ENCODE assay signal across 9 mouse cellular contexts in the genomic region with DNA sequence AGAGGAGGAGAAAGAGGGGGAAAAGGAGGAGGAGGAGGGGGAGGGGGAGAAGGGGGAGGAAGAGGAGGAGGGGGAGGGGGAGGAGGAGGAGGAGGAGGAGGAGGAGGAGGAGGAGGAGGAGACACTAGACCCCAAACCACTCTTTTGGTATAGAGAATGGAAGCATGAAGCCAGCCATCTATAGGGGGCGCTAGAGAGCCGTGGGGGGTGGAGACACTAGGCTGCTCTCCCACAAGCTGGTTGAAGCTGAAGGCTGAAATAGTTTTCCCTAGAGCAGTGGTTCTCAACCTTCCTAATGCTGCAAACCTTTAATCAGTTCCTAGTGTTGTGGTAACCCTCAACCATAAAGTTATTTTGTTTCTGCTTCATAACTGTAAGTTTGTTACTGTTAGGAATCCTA.
A peak's percentile ranks its signal among the peaks of the same experiment; 100 is the strongest.
DNase-seq lines count a peak whose midpoint lies in the region; ATAC-seq and TF ChIP-seq lines count a peak whose summit lies in the region.
"Had no signal": no experiment of that assay in that cellular context is flagged by ENCODE, and none has a peak within 500 bp of the region (broad histone marks: within the 10 kb centered on the region; RNA-seq: fewer than 3 reads in every experiment).

No protein-coding gene starts in this region.

- H3K27me3 ChIP-seq in forebrain, postnatal 0 days (ENCODE audit: insufficient read depth, low read length) = no peaks in the 10 kb centered on the region
- no peaks in the 10 kb centered on the region for H3K27me3 ChIP-seq in forebrain, embryonic 13.5 days
- no peaks in the 10 kb centered on the region for H3K27me3 ChIP-seq in neural tube, embryonic 15.5 days (replicated peaks)
- H3K27me3 ChIP-seq in lung, postnatal 0 days (replicated peaks; ENCODE audit: insufficient read depth, low read length) = no peaks in the 10 kb centered on the region
- H3K27me3 ChIP-seq in hindbrain, embryonic 16.5 days (replicated peaks; ENCODE audit: control insufficient read depth, insufficient read depth, low read length) = no peaks in the 10 kb centered on the region

- no peak for TF ChIP-seq EP300 in lung, postnatal 0 days (IDR thresholded peaks at IDR 0.05)

- H3K4me3 ChIP-seq in forebrain, postnatal 0 days (ENCODE audit: low read depth, low read length) = no peak overlapping the region
- no peak overlapping the region for H3K4me3 ChIP-seq in forebrain, embryonic 13.5 days
- H3K4me3 ChIP-seq in neural tube, embryonic 15.5 days (replicated peaks) = no peak overlapping the region
- no peak overlapping the region for H3K4me3 ChIP-seq in lung, postnatal 0 days (ENCODE audit: low read depth, low read length)
- H3K4me3 ChIP-seq in hindbrain, embryonic 16.5 days (ENCODE audit: low read length) = no peak overlapping the region
- H3K4me3 ChIP-seq: megakaryocyte, embryonic 14.5 days had no signal

- no peaks in the 10 kb centered on the region for H3K4me1 ChIP-seq in forebrain, postnatal 0 days (ENCODE audit: insufficient read depth)
- peaks cover 26% of the 10 kb centered on the region for H3K4me1 ChIP-seq in forebrain, embryonic 13.5 days
- H3K4me1 ChIP-seq in neural tube, embryonic 15.5 days = peaks cover 14% of the 10 kb centered on the region
- H3K4me1 ChIP-seq in lung, postnatal 0 days (ENCODE audit: insufficient read depth, low read depth, low read length) = no peaks in the 10 kb centered on the region
- peaks cover 2% of the 10 kb centered on the region; the same call in 1 of the 2 replicates for H3K4me1 ChIP-seq in hindbrain, embryonic 16.5 days (ENCODE audit: control insufficient read depth, insufficient read depth, low read depth, low read length)
- H3K4me1 ChIP-seq: megakaryocyte, embryonic 14.5 days had no signal

- DNase-seq in forebrain, postnatal 0 days = no peak
- peak; percentile 55 for DNase-seq in neural tube, embryonic 10.5 days (ENCODE audit: extremely low spot score, low spot score)
- DNase-seq in lung, postnatal 0 days (ENCODE audit: low spot score) = no peak

- H3K36me3 ChIP-seq in forebrain, postnatal 0 days (ENCODE audit: insufficient read depth) = no peaks in the 10 kb centered on the region
- no peaks in the 10 kb centered on the region for H3K36me3 ChIP-seq in forebrain, embryonic 13.5 days (ENCODE audit: poor library complexity, severe bottlenecking)
- H3K36me3 ChIP-seq in neural tube, embryonic 15.5 days = no peaks in the 10 kb centered on the region
- no peaks in the 10 kb centered on the region for H3K36me3 ChIP-seq in lung, postnatal 0 days (ENCODE audit: insufficient read depth, low read length)
- H3K36me3 ChIP-seq in hindbrain, embryonic 16.5 days (ENCODE audit: control insufficient read depth, insufficient read depth, low read length) = no peaks in the 10 kb centered on the region

- H3K27ac ChIP-seq in forebrain, postnatal 0 days (ENCODE audit: low read depth, low read length) = no peak overlapping the region
- no peak overlapping the region for H3K27ac ChIP-seq in forebrain, embryonic 13.5 days
- no peak overlapping the region for H3K27ac ChIP-seq in neural tube, embryonic 15.5 days (replicated peaks)
- H3K27ac ChIP-seq in lung, postnatal 0 days (ENCODE audit: low read length) = no peak overlapping the region
- no peak overlapping the region for H3K27ac ChIP-seq in hindbrain, embryonic 16.5 days (ENCODE audit: low read depth, low read length)

- 5% methylated on average over 2 of the region's 2 CpGs for WGBS in forebrain, postnatal 0 days
- WGBS in forebrain, embryonic 13.5 days = 6% methylated on average over 2 of the region's 2 CpGs
- 9% methylated on average over 2 of the region's 2 CpGs for WGBS in neural tube, embryonic 15.5 days
- 7% methylated on average over 2 of the region's 2 CpGs for WGBS in lung, postnatal 0 days
- 6% methylated on average over 2 of the region's 2 CpGs for WGBS in hindbrain, embryonic 16.5 days

- no peak for ATAC-seq in forebrain, postnatal 0 days
- ATAC-seq in forebrain, embryonic 13.5 days = no peak
- ATAC-seq in neural tube, embryonic 15.5 days (ENCODE audit: low FRiP score) = no peak
- ATAC-seq in common myeloid progenitor, adult 5-6 weeks (replicated peaks; ENCODE audit: low read depth, poor library complexity, severe bottlenecking) = peak; percentile 63; the same call in 1 of the 2 replicates
- ATAC-seq in lung, postnatal 0 days = no peak
- ATAC-seq in frontal cortex, adult (ENCODE audit: low TSS enrichment) = no peak
- ATAC-seq in hindbrain, embryonic 16.5 days = no peak

- no peak overlapping the region for H3K4me2 ChIP-seq in forebrain, postnatal 0 days (ENCODE audit: low read depth)
- no peak overlapping the region for H3K4me2 ChIP-seq in forebrain, embryonic 13.5 days
- no peak overlapping the region for H3K4me2 ChIP-seq in neural tube, embryonic 15.5 days
- H3K4me2 ChIP-seq in lung, postnatal 0 days (replicated peaks; ENCODE audit: low read depth, low read length) = no peak overlapping the region
- H3K4me2 ChIP-seq in hindbrain, embryonic 16.5 days (ENCODE audit: low read length) = no peak overlapping the region

- no peaks in the 10 kb centered on the region for H3K9me3 ChIP-seq in forebrain, postnatal 0 days (ENCODE audit: low read length)
- H3K9me3 ChIP-seq in forebrain, embryonic 13.5 days (replicated peaks) = no peaks in the 10 kb centered on the region
- no peaks in the 10 kb centered on the region for H3K9me3 ChIP-seq in neural tube, embryonic 15.5 days (replicated peaks)
- no peaks in the 10 kb centered on the region for H3K9me3 ChIP-seq in lung, postnatal 0 days (ENCODE audit: low read length)
- no peaks in the 10 kb centered on the region for H3K9me3 ChIP-seq in hindbrain, embryonic 16.5 days (ENCODE audit: control insufficient read depth, low read length)
- H3K9me3 ChIP-seq: megakaryocyte, embryonic 14.5 days had no signal

- H3K9ac ChIP-seq in forebrain, postnatal 0 days = no peak overlapping the region
- no peak overlapping the region for H3K9ac ChIP-seq in forebrain, embryonic 13.5 days
- no peak overlapping the region for H3K9ac ChIP-seq in neural tube, embryonic 15.5 days (replicated peaks)
- H3K9ac ChIP-seq in lung, postnatal 0 days (replicated peaks; ENCODE audit: low read depth) = no peak overlapping the region
- no peak overlapping the region for H3K9ac ChIP-seq in hindbrain, embryonic 16.5 days (ENCODE audit: low read depth, low read length)

- TF ChIP-seq CTCF in forebrain, postnatal 0 days (IDR thresholded peaks at IDR 0.05; ENCODE audit: low read depth) = peak; percentile 50
- peak; percentile 60 for TF ChIP-seq CTCF in lung, postnatal 0 days (IDR thresholded peaks at IDR 0.05)
